10 mouse cellular contexts compared by ENCODE assay signal in the genomic region with DNA sequence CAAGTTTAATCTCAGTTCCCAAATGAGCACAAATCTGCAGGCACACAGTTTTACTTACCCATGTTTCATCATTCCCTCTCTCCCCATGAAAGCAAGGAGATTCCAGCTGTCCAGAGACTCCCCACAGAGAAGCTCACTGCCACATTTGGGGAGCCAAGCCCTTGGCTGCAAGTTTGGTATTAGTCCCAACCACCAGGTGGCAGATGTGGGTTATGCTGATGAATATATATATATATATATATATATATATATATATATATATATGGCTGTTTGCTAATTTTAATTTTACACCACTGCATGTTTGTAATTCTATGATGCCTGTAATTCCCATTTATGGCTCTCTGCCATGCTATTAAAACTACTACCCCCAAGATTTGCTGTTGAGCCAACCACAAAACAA.
DNase-seq lines count a peak whose midpoint lies in the region; ATAC-seq and TF ChIP-seq lines count a peak whose summit lies in the region.
"Had no signal": no experiment of that assay in that cellular context is flagged by ENCODE, and none has a peak within 500 bp of the region (broad histone marks: within the 10 kb centered on the region; RNA-seq: fewer than 3 reads in every experiment).

No protein-coding gene starts in this region.

- no peaks in the 10 kb centered on the region for H3K9me3 ChIP-seq in kidney, embryonic 16.5 days (ENCODE audit: low read length)
- no peaks in the 10 kb centered on the region for H3K9me3 ChIP-seq in MEL (replicated peaks; ENCODE audit: insufficient read depth, low read length)
- H3K9me3 ChIP-seq: limb, embryonic 13.5 days had no signal

- TF ChIP-seq RAD21 in MEL (IDR thresholded peaks at IDR 0.05; ENCODE audit: low read depth, low read length): peak; percentile 43

- no peaks in the 10 kb centered on the region for H3K36me3 ChIP-seq in kidney, embryonic 16.5 days (ENCODE audit: insufficient read depth, low read length)
- no peaks in the 10 kb centered on the region for H3K36me3 ChIP-seq in MEL (ENCODE audit: control insufficient read depth in 1 of 2, insufficient read depth in 2 of 2, low read length in 2 of 2)
- H3K36me3 ChIP-seq: limb, embryonic 13.5 days had no signal

- no peaks in the 10 kb centered on the region for H3K79me2 ChIP-seq in MEL (ENCODE audit: control insufficient read depth, insufficient read depth, low read length, poor library complexity)

- TF ChIP-seq CTCF in MEL (IDR thresholded peaks at IDR 0.05 in 2 of 3, conservative IDR thresholded peaks at IDR 0.05 in 1 of 3; ENCODE audit: control insufficient read depth in 1 of 3, insufficient read depth in 1 of 3, low read depth in 2 of 3, low read length in 3 of 3, poor library complexity in 1 of 3, severe bottlenecking in 1 of 3): peak; percentile 25 to 48 (median 37); a peak in 4 of 6 replicates

- TF ChIP-seq EP300 in MEL (IDR thresholded peaks at IDR 0.05; ENCODE audit: low read depth in 1 of 2, low read length in 2 of 2): no peak

- H3K4me3 ChIP-seq in kidney, embryonic 16.5 days (ENCODE audit: low read length): no peak overlapping the region
- no peak overlapping the region for H3K4me3 ChIP-seq in MEL (ENCODE audit: control insufficient read depth in 1 of 2, insufficient read depth in 1 of 2, low read depth in 2 of 2, low read length in 2 of 2)
- H3K4me3 ChIP-seq: limb, embryonic 13.5 days; myocyte had no signal

- ATAC-seq in kidney, embryonic 16.5 days (ENCODE audit: low FRiP score, low TSS enrichment): no peak

- no peak overlapping the region for H3K27ac ChIP-seq in kidney, embryonic 16.5 days (ENCODE audit: low read length)
- no peak overlapping the region for H3K27ac ChIP-seq in MEL (ENCODE audit: control insufficient read depth, low read depth, low read length)
- H3K27ac ChIP-seq: limb, embryonic 13.5 days had no signal

- no peak overlapping the region for H3K4me2 ChIP-seq in kidney, embryonic 16.5 days (replicated peaks; ENCODE audit: low read depth, low read length)
- H3K4me2 ChIP-seq: limb, embryonic 13.5 days had no signal

- no peak overlapping the region for H3K9ac ChIP-seq in kidney, embryonic 16.5 days (replicated peaks; ENCODE audit: low read length)
- H3K9ac ChIP-seq in MEL (ENCODE audit: control insufficient read depth, low read depth, low read length, poor library complexity, severe bottlenecking): no peak overlapping the region
- H3K9ac ChIP-seq: limb, embryonic 13.5 days had no signal

- DNase-seq in adrenal gland, postnatal 10 days: peak; percentile 29
- DNase-seq in adrenal gland, adult 2 months: no peak
- DNase-seq in kidney, adult 9 months: peak; percentile 11
- DNase-seq in MEL (ENCODE audit: low read depth, low spot score): peak; percentile 41
- DNase-seq in kidney, postnatal 14 days: peak; percentile 6
- DNase-seq in natural killer cell, adult 2 months (ENCODE audit: low spot score in 2 of 2): no peak
- no peak for DNase-seq in layer of hippocampus, adult 11-12 months (ENCODE audit: low spot score)

- H3K4me1 ChIP-seq in kidney, embryonic 16.5 days (ENCODE audit: insufficient read depth, low read length): no peaks in the 10 kb centered on the region
- no peaks in the 10 kb centered on the region for H3K4me1 ChIP-seq in MEL (ENCODE audit: control insufficient read depth in 1 of 2, insufficient read depth in 2 of 2, low read length in 2 of 2)
- H3K4me1 ChIP-seq: limb, embryonic 13.5 days had no signal

- peaks cover 6% of the 10 kb centered on the region; the same call in 1 of the 2 replicates for H3K27me3 ChIP-seq in kidney, embryonic 16.5 days (ENCODE audit: insufficient read depth, low read length)
- H3K27me3 ChIP-seq in MEL (ENCODE audit: control insufficient read depth in 1 of 2, insufficient read depth in 2 of 2, low read length in 2 of 2): no peaks in the 10 kb centered on the region; a peak in 1 of 4 replicates

- TF ChIP-seq POLR2A in MEL (IDR thresholded peaks at IDR 0.05; ENCODE audit: control insufficient read depth in 1 of 2, insufficient read depth in 1 of 2, low read depth in 1 of 2, low read length in 2 of 2, poor library complexity in 1 of 2): no peak

TF ChIP-seq in MEL, 35 proteins besides CTCF, POLR2A, EP300 and RAD21:
- peak; percentile 54 for TF ChIP-seq SMC3 (IDR thresholded peaks at IDR 0.05; ENCODE audit: low read depth, low read length)
- no peak for TF ChIP-seq MAZ (IDR thresholded peaks at IDR 0.05; ENCODE audit: low read depth, low read length)

Comparison
In these comparisons a context has a peak if more than half of its experiments do, and no peak if none do; other contexts are left out.
1. DNase-seq: peak in adrenal gland, postnatal 10 days (single experiment), kidney, adult 9 months (single experiment), MEL (single experiment) and kidney, postnatal 14 days (single experiment); none in adrenal gland, adult 2 months (single experiment), natural killer cell, adult 2 months (0 of 2) and layer of hippocampus, adult 11-12 months (single experiment).